Mouse (Mus musculus): ENCODE measurements around the gene Gm43064.
"Not testable (repeated sequence)": the region's sequence is repeated elsewhere in the genome, so short reads cannot be mapped to it uniquely, and the experiment has no call there.

Gene Gm43064

DNA sequence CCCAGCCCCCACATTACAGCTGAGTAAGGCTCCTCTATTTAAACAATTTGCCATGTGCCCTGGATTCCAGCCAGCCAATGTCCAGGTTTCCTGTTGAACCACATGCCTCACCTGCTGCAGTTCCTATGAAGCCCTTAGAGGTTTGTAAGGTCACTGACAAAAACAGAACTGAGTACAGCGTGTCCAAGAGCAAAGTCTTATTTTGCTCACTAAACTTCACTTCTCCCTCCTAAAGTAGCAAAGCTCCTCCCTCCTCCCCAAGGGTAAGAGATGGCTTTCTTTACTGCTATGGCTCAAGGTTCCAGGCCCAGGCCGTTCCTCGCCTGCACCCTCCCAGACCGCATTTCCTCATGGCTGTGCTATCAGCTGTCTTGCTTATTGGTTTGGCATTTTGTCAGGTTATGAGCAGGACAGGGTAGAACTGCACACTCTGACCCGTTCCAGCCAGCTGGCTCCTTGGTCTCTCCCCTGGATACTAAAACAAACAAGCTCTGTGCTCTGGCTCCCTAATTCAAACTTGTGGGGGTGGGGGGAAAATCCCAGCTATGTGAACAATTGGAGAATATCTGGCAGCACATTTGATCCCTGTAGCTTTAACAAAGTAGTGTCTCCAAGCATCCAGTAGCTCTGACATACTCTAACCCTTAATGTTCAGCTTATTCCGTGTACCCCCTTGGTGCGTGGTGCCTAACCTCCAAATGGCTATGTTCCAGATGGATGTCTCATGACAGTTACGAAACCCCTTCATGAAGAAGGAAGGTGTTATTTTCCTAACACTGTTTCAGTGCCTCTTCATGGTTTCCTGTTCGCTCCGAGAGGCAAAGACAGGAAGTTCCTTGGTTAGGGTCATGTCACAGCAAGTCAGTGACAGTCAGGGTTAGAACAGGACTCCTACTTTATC lies 7.5 kb upstream of the Gm43064 start:
- DNase-seq (ENCODE audit: low spot score) = no peak

- no peak for DNase-seq (ENCODE audit: low spot score)
Measured at GRCm38 (mm10) chr3:103802861-103803260, 6.5 kb upstream of the Gm43064 start.

DNA sequence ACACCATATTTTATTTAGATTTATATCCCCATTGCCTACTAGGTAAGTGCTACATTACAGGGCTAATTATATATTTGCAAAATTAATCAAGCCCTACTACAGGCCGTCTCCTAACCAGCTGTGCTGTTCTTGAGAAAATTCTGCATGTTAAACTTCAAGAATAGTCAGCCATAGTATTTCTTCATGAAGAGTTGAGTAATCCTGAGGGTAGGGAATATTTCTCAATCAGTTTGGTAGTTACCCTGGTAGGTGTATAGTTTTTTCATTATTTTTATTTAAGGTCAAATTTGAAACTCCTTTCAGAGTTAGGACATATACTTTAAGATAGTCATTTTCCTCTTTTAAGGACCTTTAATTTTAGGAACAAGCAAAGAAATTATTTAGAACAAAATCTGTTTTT lies 3.7 kb upstream of the Gm43064 start:
- DNase-seq (ENCODE audit: low spot score) = no peak

DNA sequence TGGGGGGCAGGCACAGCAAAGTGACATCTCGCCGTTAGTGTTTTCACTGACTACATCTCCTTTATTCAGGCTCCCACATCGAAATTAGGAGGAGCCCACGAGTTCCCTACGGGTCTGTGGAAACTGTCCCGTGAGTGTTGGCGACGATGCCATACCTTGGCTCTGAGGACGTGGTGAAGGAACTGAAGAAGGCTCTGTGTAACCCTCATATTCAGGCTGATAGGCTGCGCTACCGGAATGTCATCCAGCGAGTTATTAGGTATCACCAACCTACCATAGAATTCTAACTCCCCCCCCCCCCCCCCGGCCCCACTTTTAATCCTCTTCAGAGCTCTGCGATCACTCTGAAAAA lies 402 bp downstream of the Gm43064 start:
- DNase-seq (ENCODE audit: low spot score) = no peak

DNA sequence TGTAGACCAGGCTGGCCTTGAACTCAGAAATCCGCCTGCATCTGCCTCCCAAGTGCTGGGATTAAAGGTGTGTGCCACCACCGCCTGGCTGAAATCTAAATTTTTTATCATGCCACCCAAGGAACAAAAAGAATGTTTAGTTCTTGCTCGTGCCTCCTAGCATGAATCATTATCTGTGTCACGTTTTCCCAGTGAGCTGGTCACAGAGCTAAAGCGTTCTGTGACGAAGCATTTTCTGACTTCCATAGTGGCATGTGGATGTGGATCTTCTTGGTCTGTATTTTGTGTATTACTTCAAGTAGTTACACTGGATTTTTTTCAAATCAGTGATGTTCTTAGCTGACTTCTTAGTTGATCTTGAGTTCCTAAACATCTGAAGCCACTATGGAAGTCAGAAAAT lies 1.6 kb downstream of the Gm43064 start:
- no peak for DNase-seq (ENCODE audit: low spot score)

- DNase-seq (ENCODE audit: low spot score) = no peak
Measured at GRCm38 (mm10) chr3:103827548-103827947, 18.2 kb downstream of the Gm43064 start.

- no peak for DNase-seq (ENCODE audit: low spot score)
Measured at GRCm38 (mm10) chr3:103829036-103829435, 19.7 kb downstream of the Gm43064 start.

GRCm38 (mm10) chr3:103830681-103831080 lies 21.3 kb downstream of the Gm43064 start:
- not testable (repeated sequence) for DNase-seq (ENCODE audit: low spot score)

DNA sequence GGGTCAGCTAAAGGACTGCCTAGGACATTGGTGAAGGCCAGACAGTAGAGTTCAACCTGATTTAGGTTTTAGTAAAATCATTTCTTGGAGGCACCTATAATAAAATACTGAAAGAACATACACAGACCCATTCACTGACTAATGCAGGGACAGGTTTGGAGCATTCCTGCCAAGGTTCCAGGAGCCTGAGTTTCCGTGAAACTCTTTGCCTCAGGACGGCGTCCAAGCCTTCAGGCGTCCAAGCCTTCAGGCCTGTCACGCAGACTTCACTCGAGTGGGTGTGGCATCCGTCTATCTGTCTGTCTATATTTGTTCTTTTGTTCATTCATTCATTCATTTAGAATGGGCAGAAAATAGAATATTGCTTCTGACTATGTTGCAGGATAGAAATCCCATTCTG lies 21.8 kb downstream of the Gm43064 start:
- no peak for DNase-seq (ENCODE audit: low spot score)

DNA sequence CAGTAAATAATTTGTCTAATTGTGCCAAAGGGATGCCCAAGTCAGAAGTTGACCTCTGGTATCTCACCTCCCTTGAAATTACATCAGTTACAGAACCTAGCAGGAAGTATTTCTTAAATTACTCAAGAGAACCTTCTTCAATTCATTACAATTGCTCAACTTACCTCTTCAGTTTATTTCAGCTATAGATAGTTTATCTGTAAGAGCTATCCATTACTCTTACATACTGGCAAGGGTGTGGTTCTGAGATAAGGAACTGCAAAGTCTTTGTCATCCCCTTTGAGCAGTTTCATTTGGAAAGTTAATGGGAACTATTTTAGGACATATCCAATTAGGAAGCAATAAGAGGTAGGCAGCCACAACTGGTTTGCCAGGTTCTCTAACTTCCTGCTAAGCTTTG lies 23.1 kb downstream of the Gm43064 start, which contains the start of gene Bcl2l15:
Bcl2l15 (plus strand) TSS at position 176 of the 400 bp plus-strand sequence.
- no peak for DNase-seq (ENCODE audit: low spot score)

GRCm38 (mm10) chr3:103834001-103834400 lies 24.6 kb downstream of the Gm43064 start:
- DNase-seq (ENCODE audit: low spot score) = no peak

GRCm38 (mm10) chr3:103835272-103835950 lies 26.0 kb downstream of the Gm43064 start:
- DNase-seq (ENCODE audit: low spot score) = no peak

DNA sequence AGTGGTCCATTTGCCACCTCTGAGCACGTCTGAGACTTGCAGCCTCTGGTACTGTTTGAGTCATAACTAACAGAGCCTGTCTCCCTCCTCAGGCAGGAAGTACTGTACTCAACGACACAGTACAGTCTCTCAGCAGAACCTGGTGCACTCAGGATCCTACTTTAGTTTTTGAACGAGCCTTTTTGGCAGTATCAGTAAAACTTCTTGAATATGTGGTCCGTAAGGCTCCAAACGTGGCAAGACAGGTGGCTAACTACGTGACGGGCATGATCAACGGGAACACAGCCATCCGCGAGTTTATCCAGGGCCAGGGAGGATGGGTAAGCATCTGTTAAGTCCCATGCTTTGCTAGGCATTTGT lies 26.6 kb downstream of the Gm43064 start:
- no peak for DNase-seq (ENCODE audit: low spot score)

- no peak for DNase-seq (ENCODE audit: low spot score)
Measured at GRCm38 (mm10) chr3:103836453-103836852, 27.1 kb downstream of the Gm43064 start.

GRCm38 (mm10) chr3:103839711-103840110 lies 30.3 kb downstream of the Gm43064 start:
- DNase-seq (ENCODE audit: low spot score) = no peak

GRCm38 (mm10) chr3:103840195-103840594 lies 30.8 kb downstream of the Gm43064 start:
- DNase-seq (ENCODE audit: low spot score) = not testable (repeated sequence)

DNA sequence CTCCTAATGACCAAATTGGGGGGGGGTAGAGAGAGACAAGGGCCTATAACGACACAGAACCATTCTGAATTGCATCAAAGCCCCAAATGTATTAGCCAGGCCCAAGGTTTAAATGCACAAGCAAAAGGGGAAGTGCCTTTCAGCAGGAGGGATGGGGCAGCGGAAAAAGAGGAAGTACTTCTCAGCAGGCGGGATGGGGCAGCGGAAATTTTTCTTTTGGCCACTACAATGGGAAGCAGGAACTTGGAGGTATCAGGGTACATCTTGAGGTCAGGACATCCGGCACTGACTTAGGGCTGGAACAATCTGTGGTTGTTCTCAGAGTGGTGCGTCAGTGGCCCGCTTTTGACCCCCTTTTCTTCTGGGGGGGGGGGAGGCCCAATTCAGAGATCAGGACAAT lies 31.6 kb downstream of the Gm43064 start:
- DNase-seq (ENCODE audit: low spot score) = not testable (repeated sequence)

- no peak for DNase-seq (ENCODE audit: low spot score)
Measured at GRCm38 (mm10) chr3:103850644-103851363, 41.4 kb downstream of the Gm43064 start.

DNA sequence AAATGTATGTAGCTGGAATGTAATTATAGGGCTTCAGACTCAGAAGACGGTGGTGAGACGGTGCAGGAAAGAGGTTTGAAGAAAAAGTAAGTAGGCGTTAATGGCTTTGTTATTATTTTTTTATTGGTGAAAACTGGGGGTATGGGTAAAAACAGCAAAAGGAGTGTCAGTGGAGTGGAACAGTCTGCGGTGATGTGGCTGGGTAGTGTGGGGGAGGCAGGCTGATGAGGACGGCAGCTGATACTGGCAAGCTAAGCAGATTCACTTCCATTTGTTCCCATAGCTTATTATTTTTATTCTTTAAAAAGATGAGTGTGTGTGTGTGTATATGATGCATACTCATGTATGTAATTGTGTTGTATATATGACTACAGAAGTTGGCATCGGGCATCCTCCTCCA lies 42.1 kb downstream of the Gm43064 start:
- no peak for DNase-seq (ENCODE audit: low spot score)

GRCm38 (mm10) chr3:103851882-103852281 lies 42.5 kb downstream of the Gm43064 start:
- DNase-seq (ENCODE audit: low spot score) = no peak

- DNase-seq (ENCODE audit: low spot score) = peak; percentile 61
Measured at GRCm38 (mm10) chr3:103852565-103853299, 43.4 kb downstream of the Gm43064 start.

- no peak for DNase-seq (ENCODE audit: low spot score)
Measured at GRCm38 (mm10) chr3:103853804-103854203, 44.4 kb downstream of the Gm43064 start.
